Mouse (Mus musculus) kidney, adult 2 months (tissue): Measurements from ENCODE around the gene Snx9.

Source experiments
- CTCF ChIP-seq: fragments of 200-500 bp; conservative IDR thresholded peaks from 2 replicates; pipeline ENCODE4 v1.5.1; 2011; ENCODE audit warnings: low read depth, mild to moderate bottlenecking, control low read depth, low read length, moderate library complexity, mixed read lengths; ENCODE audit not compliant: insufficient read depth, insufficient read length
- POLR2A ChIP-seq: fragments of 200-500 bp; IDR thresholded peaks from one replicate; pipeline ENCODE4 v1.6.1; 2011; ENCODE audit warnings: low read depth, low read length, control low read depth

DNA sequence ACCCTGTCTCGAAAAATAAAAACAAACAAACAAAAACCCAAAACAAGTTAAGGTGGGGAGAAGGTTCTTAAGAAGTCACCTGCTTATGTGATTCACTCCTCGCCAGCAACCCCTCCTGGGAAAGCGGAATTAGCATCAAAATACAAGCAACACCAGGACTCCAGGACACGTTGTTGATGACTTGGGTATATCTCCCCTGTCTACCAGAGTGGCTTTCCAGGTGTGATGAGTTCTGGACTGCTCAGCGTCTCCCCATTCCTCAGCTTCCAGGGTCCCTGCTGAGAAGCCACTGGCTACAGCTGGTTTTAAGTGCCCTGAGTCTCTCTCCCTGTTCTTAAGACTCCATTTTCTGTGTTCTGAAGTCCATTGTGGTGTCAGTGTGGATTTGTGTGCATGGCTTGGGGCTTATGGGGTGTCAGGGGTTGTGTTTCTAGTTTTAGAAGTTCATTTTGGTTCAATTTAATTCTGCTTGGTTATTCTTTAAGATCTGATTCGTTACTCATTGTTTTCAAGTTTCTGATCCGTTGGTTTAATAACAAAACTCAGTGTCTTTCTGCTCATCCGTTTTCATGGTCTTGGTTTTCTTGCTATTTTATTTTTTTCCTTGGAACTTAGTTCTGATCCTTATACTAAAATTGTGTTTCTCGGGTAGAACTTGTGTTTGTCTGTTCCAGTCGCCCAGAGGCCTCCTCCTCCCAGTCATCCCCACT is 7.7 kb downstream of the Snx9 start:
- TF ChIP-seq CTCF: no peak
- no peak for TF ChIP-seq POLR2A
